Mouse (Mus musculus) right cerebral cortex, postnatal 25 days (tissue): ENCODE data around the gene Per2.

Experiments used
- DNase-seq: peaks from one replicate; pipeline ENCODE4 v3.0.0; 2022

The Per2 gene

DNA sequence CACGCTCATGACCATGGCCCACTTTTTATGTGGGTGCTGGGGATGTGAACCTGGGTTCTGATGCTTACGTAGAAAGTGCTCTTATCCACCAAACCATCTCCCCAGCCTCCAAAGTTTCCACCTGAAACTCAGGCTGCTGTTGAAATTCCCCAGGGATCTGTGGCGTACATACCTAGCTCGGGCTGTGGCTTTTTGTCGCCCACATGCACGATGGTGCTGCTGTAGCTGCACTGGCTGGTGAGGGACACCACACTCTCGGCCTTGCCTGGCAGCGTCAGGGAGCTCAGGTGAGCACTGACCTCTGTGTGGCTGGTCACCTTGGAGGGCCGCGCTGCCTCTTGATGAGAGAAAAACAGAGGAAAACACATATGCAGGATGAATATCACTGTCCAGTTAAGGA lies 29.9 kb downstream of the Per2 start:
- DNase-seq, result no peak

DNA sequence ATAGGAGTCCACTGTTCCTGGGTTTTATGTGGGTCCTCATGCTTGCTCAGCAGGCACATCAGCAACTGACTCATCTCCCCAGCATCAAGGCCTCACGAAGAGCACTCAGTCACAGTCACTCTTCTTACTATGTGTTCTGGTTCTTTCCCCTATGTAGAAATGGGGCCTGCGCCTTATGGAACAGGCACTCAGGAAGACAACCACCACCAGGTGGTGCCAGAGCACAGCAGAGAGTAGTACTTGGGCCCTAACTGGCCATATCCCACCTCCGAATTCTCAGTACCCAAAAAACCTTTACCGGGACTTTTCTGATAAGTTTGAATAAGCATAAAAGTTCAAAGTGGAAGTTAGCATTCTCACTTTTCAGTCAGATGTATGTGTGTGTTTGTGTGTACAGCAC lies 30.5 kb downstream of the Per2 start:
- peak; percentile 71 for DNase-seq

DNA sequence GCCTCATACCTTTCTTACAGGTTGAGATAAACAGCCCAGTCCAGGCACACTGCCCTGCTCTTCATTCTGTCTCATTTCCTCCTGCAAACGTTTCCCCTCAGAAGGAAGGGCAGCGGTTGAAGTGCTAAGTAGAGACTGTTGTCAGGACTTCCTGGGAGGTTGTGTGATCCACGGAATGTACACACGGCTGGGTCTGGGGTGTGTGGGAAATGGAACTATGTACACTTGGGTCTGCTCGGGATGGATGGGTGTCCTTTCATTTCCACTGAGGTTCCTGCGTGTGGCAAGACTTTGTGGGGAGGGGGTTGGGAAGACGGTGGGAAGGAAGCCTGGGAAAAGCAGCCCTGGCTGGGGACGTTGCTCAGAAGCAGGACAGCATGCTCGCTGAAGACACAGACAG lies 32.7 kb downstream of the Per2 start:
- no peak for DNase-seq

DNA sequence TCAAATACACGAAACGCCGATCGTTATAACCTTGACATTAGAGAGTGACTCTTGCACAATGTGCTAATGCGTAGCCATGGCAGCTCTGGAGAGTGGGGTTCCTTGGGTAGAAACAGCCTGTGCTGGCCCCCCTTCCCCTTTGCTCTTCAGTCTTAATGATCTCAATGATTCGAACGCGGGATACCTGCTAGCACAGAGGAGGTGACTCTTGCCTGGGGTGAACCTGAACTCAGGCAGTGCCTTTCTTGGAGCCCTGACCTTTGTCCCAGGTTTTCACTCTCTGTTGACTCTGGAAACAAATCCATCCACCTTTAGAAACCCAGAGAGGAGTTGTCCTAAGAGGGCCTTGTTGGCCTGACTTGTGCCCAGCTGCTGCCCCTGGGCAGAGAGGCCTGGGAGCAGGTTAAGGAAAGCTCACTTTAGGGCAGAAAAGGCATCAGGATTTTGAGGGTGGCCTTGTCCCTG lies 38.5 kb downstream of the Per2 start:
- DNase-seq, result no peak

DNA sequence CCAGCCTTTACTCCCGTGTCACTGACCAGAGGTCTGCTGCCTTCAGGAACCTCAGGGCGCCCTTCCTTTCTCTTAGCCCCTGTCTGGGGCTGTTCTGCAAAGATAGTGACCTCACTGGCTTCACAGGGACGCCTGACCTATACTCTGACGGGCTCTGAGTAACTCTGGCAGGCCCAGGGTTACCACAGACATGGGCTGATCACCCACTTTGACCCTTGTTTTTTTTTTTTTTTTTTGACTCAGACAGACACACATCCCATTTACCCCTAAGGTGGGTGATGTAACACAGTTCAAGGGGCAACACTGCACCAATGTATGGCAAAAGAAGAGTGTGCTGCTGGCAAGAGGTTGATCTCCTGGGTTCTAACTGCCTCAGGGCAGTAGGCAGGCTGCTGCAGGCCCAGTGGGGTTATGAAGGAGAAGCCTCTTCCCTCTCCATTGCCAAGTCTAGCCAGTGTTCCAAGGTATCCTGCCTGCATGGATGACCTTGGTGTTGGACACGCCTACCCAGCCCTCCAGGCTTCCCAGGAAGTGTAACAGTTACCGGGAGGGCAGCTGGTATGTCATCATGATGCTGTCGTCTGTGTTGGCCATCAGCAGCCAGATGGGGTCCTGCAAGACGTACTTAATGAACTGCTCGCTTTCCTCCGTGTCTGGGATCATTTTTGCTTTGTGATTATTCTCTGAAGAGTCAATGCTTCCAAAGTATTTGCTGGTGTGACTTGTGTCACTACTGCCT lies 39.1 kb downstream of the Per2 start:
- no peak for DNase-seq

DNA sequence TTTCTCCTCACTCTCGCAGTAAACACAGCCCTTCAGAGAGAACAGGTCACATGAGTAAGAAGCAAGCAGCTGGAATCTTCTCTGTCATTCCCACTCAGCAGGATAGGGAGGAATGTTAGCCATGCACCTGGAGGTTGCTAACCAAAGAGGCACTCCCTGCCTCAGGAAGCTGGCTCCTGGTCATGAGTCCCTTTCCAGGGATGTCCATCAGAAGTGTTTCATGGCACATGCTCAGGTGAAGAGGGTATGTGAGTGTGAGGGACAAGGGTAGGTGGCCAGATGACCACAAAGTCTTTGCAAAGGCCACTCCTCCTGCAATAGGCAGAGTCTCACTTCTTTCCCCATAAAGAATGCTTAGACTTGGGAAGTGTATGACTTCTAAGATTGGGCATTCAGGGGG lies 41.1 kb downstream of the Per2 start:
- no peak for DNase-seq

DNA sequence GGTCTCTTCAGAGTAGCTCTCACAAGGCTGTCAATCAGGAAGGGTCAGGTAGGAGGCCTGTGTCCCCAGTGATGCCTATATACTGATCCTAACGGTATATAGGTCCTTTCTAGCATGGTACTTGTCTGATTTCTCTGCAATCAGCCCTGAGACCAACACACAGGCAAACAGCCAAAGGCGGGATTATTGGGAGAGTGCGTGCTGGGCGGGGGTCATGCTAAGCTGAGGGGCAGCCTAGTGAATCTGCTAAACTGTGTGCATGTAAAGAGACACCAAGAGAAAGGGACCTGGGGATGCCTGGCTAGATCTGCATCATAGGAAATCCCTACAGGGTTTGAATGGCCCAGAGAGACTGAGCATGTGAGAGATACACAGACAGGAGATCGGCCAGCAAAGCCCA lies 43.8 kb downstream of the Per2 start:
- DNase-seq, result no peak

DNA sequence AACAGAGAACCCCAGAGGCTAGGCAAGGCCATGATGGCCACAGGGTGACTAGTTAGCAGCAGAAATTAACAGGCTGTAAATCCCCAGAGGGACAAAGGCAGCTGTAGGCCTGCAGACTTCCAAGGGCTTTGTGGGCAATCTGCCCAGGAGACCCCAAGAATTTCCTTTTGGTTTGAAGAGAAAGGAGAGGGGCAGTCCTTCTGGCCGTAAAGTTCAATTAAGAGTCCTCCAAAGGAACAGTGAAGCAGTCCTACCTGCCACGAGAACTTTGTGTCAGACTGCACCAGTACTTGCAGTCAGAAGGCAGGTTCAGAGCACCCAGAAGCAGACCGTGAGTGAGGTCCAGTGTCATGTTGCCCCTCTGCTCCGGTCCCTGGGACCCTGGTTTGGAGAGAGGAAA lies 44.2 kb downstream of the Per2 start:
- DNase-seq, result no peak

DNA sequence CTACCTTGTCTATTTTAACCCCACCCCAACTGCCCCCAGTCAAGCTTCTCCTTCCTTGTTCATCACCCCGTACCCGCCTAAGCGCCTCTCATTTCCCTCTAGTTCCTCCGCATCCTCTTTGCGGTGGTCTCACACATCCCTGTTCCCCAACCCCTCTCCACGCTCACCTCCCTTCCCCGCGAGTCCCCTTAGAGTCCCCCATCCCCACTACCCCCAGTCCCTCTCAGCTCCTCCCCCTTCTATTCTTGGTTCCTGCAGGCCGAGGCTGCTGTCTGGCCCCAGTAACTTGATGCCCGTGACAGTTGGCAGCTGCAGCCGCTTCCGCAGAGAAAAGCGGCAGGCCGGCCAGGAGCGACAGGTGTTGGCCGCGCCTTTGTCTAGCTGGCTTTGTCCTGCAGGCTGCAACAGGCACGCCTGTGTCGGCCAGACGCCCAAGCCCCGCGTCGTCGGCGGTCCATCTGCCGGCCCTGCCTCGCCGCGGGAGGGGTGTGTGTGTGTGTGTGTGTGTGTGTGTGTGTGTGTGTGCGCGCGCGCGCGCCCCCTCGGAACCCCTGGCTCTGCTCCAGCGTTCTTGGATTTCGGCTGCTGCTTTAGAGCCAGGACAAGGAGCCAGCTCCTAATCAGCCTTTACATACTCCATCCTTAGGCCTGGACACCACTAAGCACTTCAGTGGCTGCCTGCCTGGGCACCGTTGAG lies 45.1 kb downstream of the Per2 start, which contains the start of gene Hes6:
Hes6 (minus strand) TSS at position 141 of the 697 bp plus-strand sequence.
- peak; percentile 61 for DNase-seq

DNA sequence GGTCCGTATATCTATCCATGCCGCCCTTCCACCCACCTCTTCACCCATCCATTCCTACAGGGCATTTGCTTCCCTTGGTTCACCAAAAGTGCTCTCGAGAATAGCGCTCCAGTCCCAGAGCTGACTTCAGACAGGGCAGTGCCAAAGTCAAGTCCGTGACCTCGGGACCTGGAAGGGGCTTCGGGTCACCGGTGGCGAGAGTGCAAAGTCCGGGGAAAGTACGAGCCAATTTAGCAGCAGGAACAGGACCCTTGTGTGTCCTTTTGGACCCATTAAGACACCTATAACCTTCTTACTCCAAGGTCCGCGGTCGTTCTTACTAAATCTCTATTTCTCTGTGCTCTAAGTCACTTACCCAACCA lies 45.6 kb downstream of the Per2 start:
- no peak for DNase-seq

DNA sequence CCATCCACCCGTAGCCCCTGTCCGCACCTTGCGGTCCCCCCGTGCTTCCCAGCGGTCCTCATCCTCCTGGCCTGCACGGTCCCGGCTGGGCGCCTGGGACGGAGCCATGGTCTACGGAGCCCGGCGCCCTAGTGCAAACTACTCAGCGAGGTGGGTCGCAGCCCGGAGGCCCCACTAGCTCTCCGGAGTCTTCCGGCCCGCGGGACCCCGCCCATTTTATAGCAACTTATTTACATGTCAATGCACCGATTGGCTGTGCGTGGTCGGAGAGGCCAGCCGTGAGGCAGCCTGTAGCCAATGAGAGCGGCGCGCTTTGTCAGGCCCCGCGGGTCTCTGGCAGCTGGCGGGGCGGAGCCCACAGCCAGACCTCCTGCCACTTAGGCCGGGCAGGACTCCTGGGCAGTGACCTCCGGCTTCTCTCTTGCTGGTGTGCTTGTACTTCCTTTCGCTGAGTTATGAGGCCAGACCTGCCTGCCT lies 46.1 kb downstream of the Per2 start:
- peak; percentile 90 for DNase-seq

DNA sequence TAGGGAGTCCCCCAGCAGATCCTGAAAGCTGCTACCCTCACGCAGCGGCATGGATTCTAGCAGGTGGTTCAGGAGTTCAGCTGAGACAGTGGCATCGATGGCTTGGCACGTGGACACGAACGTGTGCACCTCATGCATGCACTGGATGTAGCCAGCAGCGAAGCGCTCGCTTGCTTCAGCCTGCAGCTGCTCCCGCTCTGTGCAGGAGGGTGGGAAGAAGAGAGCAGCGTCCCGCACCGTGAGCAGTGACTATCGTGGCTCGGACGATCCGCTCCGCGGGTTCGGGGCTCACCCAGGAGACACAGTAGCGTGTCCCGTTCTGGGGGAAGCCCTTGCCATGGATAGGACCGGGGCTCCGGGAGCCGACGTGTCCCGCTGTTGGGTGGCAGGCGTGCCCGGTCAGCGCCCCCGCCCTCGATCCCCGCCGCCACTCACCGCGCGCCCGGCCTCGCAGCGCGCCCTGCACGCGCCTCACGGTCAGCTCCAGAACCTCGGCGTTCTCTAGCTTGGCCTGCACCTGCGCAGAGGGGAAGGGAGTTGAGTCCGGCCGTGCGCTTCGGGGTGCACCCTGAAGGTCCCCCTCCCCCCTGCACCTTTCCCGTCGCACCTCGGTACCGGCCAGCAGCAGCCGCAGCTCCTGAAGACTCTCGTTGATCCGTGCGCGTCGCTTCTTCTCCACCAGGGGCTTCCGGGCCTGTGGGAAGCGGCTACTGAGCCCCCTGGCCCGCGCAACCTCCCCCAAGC lies 46.7 kb downstream of the Per2 start:
- peak; percentile 20 for DNase-seq

DNA sequence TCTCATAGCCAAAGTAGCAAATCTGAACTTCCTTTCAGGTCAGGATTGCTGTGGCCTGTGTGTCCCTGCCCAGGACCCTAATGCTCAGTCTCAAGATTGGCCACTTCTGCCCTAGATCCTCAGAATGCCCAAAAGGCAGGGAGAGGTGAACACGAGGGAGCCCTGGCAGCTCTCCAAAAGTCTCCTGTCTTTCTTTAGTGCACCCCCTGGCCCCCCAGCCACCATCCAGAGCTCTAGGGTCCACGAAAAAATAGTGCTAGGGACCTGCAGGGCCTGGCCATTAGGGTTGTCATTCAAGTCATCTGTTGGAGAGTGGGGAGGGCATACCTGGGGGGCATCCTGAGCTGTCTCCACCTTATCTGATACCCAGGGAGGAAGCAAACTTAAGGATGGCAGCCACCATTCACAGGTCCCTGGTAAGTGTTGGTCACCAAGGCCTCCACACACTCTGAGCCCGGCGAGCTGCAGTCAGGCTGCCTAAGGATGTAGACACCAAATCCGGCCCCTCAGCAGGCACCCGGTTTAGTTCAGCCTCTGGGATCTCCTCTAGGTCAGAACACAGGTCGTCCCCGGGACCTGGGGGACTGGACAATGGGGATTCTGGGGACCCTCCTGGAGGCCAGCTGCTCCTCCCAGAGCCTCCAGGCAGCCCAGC lies 47.4 kb downstream of the Per2 start:
- no peak for DNase-seq

DNA sequence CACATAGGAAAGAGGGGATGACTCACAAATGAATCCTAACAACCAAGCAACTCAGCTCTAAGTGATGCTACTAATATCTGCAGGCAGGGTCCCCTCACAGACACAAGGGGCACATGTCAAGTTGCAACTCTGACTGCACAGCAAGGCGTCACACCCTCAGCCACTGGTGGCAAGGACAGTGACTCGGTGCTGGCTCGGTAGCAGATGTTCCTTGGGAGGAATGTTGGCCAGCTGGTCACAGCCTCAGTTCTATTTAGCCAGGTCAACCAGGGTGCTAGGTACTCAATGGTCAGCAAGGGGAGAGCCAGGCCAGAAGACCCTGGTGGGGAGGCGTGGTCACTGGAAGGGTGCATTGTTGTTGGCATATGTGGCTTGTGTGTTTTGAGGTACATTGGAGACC lies 51.3 kb downstream of the Per2 start:
- DNase-seq, result no peak

DNA sequence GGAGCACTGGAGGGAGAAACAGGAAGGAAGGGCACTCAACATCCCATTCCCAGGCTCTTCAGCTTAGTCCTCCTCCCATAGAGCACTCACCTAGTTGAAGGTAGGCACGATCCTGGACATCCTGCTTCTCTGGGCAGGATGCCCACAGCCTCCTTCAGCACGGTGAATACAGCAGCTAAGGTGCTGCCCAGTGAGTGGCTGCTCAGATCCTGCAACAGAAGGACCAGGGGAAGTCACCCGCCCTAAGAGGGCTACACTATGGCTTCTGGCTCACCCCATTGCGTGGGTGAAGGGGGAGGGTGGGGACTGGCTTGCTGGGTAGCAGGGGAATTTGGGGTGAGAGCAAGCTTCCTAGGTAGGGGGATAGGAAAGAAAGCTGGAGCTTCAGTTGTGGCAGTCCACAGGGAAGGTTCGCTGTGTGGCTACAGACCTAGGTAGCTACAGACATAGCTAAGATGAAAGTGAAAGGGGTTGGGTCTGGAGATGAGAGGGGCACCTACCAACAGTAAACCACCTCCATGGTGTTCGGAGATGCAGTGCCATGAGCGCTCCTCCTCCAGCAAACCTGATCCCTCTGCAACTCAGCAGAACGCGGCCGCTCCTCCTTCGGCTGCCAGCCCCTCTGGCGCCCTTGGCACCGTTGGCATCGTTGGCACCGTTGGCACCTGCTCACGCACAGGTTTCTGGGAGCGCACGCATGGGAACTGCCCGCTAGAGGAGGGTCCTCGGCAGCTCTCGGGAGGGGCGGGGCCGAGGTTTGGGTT lies 53.5 kb downstream of the Per2 start:
- DNase-seq, result no peak

DNA sequence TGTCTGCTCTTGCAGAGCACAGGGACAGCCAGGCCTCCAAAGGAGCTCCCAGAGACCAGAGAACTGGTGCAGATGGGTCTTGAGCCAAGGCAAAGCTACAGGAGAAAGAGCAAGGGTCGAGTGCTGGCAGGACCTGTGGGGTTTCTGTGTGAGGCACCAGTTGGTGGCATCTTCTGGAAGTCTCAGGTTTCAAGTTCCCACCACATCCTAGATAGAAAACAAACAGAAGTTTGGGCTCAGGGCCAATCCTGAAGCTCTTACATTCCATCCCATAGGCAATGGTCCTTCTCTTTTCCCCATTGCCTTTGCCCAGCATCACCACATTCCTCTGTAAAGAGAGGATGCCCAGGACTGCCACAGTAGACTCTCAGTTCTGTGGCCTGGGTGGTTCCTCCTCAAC lies 54.1 kb downstream of the Per2 start:
- DNase-seq, result no peak

DNA sequence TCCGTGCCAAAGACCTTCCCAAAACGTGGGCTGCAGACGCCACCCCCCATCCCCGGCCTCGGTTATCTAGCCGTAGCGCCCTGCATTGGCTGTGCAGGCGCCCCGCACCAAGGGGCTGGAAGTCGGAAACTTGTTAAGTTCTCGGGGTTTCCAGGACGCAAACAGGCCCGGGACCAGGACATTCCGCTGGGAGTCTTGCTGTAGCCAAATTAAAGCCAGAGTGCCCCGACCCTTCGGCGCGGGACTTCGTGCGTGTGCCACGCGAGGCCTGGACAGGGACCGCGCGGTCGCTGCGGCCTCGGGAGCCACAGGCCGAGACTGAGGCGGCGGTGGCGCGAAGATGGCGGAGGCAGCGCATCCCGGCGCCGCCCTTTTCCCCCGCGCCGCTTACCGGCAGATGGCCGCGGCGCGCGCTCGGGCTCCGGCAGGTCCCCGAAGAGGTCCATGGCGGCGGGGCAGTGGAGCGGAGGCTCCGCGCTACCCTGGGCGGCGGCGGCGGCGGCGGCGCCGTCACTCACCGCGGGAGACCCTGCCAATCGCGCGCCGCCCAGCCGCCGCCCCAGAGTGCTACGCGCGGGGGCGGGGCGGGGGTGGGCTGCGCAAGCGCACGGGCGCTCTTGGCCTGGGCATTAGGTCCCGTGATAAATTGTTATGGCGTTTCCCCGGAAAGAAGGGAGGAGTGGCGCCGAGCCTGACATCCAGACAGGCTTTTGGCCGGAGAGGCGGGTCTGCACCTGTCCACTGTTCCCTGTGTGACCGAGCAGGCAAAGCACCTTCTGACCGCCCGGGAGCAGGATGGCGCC lies 60.7 kb downstream of the Per2 start, which contains the start of gene Ilkap:
Ilkap (minus strand) TSS at position 556 of the 803 bp plus-strand sequence.
- DNase-seq, result peak; percentile 81

DNA sequence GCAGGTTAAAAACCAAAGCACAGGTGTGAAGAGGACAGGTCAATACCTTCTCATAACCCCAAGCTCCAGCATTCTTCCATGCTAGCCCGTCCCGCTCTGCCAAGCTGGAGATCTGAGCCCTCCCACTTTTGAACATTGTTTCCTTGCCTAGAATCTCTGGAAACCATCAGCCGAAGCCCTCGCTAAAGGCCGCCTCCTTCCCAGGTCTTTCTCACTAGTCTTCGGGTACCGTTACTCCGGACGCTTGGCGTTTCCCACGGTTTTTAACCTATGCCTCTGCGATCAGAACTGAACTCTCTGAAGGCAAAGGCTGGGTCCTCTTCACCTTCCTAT lies 61.2 kb downstream of the Per2 start:
- peak; percentile 25 for DNase-seq

DNA sequence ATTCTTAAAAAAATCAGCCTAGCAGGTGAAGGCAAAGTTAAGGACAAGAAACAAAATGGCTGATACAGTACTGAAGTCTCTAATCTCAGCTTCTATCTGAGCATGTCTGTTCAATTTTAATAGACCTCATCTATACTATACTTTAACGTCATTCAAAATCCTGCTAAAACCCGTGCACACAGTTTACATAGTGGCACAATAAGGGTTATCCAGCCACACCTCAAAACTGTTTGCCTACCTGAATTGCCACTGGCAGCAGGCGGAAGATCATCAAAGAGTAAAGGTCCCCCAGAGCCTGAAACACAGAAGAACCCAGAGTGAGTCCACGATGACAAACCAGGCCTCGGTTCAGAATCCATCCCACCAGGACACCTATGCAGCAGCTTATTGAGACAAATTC lies 68.8 kb downstream of the Per2 start:
- no peak for DNase-seq

DNA sequence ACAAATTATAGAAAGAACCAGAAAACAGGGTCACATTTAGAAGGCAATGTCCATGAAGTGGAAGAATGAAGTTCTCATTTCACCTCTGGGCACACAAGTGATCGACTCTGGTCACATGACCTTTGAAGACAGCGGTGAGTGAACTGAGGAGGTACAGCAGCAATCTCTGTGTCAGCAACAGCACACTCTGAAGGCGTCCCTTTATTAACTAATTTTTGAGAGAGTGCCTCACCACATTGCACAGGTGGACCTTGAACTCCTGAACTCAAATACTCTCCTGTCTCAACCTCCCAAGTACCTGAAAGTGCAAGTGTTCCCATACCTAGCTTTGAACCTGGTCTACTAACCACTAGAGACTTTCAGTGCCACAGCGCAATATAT lies 78.0 kb downstream of the Per2 start:
- DNase-seq, result no peak

DNA sequence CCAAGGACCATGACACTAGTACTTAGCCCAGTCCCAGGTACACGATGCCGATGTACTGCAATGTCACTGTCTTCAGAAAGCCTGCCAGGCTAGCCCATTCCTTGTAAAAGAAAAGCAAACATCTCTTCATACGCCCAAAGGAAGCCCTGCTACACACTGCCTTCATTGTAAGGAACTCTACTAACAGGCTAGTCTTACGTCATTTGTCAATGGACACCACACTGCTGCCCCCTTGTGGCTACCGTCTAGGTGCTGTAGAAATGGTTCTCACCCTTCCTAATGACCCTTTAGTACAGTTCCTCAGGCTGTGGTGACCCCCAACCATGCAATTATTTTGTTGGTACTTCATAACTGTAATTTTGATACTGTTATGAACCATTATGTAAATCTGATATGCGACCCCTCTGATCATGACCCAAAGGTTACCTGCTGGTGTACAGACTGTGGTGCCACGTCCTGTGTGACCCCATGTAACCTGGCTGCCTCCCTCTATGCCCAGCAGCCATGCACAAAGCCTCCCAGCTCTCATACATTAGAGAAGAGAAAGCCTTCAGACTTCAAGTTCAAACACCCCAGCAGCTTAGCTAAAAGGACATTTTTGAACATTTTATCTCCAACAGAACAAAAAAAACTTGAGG lies 78.6 kb downstream of the Per2 start:
- DNase-seq, result peak; percentile 44
